Mouse (Mus musculus) kidney, adult 11 months (tissue): ENCODE results near the gene Dct.

Source experiments
- DNase-seq: peaks from one replicate; pipeline ENCODE4 v3.0.0; 2022

Dct gene

DNA sequence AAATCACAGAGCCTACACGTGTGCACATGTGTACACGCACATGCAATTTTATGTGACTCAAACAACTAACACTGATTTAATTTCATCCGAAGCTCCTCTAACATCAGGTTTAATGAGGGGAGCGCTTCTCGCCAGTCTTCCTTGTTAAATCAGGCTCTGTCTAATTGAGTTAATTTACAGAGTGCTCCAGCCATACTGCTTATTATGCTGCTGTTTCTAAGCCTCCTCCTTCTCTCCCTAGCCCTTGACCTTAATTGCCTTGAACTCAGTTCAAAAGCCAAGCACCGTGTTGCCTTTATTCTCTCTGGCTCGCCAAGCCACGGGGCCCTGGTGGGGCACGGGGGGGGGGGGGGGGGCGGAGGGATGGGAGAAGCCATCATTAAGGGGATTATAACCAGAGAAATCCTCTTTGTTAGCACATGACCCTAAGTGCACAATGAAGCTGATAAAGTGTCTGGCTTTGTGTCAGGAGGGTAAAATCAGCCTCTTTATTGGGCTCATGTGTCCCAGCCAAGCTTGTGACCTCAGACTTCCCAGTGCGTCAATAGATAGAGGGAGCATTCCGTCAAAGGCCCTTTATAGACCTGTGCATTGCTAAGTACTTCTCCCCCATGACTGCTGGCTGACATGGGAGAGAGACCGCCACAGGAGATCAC, at the start of gene Dct:
Dct (minus strand) TSS at position 270 of the 656 bp plus-strand sequence.
- DNase-seq, result no peak

DNA sequence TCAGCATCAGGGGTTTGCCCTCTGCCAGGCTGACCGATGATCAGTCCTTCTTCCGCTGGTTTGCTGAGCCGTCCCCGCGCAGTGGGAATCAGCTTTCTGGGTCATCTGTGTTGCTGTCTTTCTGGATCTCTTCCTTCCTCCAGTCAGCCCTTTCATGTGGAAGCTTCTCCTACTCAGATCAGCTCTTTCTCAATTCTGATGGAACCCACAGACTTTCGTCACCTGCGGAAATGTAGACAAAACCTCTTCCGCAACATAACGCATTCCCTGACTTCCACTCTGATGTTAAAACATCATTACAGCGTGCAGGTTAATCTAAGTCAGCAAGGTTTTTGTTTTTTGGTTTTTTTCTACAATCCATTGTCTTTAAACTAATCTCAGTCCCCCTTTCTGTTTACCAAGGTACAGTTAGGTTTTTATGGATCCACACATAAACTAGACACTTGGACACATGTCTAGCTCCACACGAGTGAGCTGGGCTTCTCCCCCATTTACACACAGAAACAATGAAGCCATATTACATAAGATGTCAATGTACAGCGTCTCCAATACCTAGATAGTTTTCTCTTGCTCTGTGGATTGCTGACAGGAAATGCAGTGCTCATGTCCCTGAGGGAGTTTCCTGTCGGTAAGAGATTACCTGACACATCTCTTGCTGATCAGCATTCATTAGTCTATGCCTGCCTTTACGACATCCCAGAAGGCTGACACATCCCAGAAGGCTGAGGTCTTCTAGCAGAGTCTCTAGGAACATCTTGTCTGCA, 49.4 kb upstream of the Dct start:
- DNase-seq, result no peak

GRCm38 (mm10) chr14:118098265-118098664, 46.2 kb upstream of the Dct start:
- no peak for DNase-seq

DNA sequence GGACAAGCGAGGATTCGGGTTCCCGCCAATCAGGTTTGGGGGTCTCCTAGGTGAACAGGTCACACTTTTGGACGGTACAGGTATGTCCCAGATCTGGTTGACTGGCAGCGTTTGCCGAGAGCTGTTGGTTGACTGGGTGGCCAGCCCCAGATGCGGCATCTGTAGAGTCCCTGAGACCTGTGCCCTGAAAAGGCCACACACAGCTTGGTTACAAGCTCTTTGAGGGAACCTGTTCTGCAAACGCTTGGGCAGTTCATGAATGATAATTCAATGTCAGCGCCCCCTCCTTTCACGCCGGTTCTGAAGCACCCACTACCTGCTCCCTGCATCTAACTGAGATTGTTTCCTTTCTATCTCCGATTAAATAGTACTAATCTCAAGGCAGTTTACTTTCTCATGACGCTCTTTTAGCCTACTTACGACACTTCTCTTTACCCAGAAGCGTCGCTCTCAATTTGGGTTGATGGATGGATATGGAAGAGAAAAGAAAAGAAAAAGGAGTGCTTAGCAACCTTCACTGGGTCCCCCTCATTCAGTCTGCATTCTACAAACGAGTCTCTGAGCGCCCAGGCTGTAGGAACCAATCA, 37.9 kb upstream of the Dct start:
- no peak for DNase-seq

DNA sequence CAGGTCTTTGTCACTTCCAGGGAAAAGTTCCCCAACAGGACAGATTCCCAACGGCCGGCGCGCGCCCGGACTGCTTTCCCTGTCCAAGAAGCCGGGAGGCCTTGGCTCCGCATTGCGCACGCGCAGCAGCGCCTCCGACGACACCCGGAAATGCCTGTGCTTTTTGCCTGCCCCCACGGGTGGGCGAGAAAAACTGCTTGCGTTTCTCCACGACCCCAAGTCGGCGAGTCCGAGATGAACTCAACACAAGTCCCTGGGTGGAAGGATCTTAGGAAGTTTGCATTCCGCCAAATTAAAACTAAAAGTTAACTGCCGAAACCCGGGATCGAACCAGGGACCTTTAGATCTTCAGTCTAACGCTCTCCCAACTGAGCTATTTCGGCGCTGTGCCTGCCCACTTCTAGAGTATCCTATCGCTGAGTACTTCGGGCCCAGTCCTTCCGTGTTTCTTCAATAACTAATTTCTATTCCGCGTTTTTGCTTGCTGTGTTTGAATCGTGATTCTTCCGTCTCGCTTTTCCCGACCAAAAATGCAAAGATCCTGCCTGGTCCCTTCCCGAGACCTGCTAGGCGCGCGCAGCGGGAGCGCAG, 37.3 kb upstream of the Dct start:
- peak; percentile 89 for DNase-seq

DNA sequence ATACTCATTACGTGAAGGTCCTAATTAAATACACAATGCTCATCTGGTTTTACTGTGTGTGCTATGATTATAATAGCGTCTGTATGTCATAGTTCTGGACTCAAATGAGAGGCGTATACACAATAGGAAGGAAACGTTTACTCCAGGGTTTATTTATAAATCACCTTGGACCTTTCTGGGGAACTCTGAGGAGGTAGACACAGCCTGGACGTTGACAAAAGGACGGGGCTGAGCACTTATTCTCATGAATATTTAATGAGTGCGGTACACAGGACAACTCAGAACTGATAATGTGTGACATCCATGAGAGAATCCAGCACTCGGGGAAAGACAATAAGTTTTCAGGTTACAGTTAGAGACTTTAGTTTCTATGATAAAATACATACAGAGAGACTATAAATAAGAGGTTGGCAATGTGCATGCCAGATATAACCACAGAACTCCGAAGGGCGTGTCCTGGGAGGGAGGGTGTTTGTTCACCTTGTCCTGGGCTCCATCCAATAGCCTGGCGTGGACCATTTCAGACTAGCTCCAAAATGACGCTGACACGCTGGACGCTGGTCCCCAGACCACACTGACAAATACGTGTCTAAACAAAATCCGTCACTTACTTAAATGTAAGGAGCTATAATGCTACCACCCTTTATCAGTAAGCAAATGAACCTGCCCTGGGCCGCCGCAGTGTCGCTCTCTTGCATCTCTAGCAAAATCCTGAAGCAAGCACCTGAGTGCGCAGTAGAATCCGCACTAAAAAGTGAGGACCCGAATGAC, 36.6 kb upstream of the Dct start:
- DNase-seq, result no peak

- no peak for DNase-seq
These were observed 34.4 kb upstream of the Dct start for GRCm38 (mm10) chr14:118086271-118087035.

GRCm38 (mm10) chr14:118083851-118084250, 31.8 kb upstream of the Dct start:
- no peak for DNase-seq

GRCm38 (mm10) chr14:118080606-118081005, 28.6 kb upstream of the Dct start:
- DNase-seq, result no peak

DNA sequence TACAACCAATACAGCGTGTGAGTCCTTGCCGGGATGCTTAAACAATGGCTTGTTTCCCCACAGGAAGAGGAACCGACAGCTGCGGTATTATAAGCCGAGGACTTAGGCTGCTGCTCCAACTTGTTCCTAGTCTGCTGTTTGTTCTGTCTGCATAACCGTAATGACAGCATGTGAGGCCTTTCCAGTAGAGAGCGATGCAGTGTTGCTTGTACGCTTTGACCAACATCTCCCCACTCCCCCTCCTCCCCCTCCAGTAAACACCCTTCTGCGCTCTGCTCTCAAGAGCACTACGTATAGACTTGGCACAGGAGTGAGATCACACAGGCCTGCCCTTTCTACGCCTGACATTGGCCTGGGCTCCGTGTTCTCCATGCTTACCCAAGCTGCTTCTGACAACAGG, 18.1 kb upstream of the Dct start:
- no peak for DNase-seq

GRCm38 (mm10) chr14:118069439-118070079, 17.5 kb upstream of the Dct start:
- no peak for DNase-seq

- no peak for DNase-seq
These were observed 9.9 kb upstream of the Dct start for GRCm38 (mm10) chr14:118061766-118062432.

GRCm38 (mm10) chr14:118058581-118058886, 6.5 kb upstream of the Dct start:
- DNase-seq, result no peak

- no peak for DNase-seq
These were observed 5.9 kb upstream of the Dct start for GRCm38 (mm10) chr14:118057696-118058580.

DNA sequence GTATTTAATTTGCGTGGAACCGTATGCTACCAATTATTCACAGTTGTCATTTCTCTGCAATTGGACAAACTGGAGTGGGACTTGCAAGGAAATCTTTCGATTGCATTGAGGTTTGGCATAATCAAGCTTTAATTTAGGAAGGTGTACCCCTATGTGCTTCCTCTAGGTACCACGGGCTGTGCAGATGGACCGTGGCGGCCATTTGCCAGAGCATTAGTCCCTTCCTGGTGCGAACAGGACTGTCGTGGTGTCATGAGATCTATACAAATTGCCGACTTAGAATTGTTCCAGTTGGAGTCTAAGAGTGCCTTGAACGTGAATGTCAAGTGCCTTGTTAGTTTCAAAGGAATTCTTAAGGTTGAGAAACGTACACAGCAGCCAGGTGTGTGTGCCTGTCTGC, 726 bp upstream of the Dct start:
- DNase-seq, result no peak

DNA sequence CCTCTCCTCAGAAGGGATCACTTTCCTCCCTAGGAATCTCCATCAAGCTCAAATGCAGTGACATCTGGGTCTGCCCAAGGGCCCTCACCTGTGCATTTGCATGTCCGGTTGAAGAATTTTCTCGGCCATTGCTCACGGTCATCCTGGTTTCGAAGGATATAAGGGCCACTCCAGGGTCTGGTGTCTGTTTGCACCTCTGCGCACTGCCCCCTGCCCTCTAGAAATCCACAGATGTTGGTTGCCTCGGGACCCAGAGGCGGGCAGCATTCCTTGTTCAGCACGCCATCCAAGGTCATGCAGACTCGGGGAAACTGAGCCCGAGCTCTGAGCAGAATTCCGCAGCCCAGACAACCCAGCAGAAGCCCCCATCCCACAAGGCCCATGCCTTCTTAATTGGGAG, 648 bp downstream of the Dct start:
- DNase-seq, result no peak

DNA sequence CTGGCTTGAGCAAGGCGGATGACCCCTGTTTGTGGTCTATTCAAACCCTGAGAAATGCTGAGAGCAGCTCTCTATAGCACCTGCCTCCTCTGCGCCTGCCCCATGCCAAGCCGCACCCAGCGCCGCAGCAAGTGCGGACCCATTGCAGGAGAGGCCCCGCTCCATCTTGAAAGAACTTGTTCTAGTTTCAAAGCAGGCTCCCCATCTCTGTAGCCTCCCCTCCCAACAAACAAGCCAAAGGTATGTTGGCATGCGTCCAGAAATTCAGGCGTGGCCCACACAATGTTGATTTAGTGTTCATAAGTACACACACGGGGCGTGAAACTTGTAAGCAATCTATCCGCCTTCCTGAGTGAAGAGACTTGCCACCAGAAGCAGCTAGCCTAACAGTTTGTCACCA, 1.1 kb downstream of the Dct start:
- DNase-seq, result no peak

- DNase-seq, result no peak
These were observed 1.6 kb downstream of the Dct start for GRCm38 (mm10) chr14:118050431-118050830.

DNA sequence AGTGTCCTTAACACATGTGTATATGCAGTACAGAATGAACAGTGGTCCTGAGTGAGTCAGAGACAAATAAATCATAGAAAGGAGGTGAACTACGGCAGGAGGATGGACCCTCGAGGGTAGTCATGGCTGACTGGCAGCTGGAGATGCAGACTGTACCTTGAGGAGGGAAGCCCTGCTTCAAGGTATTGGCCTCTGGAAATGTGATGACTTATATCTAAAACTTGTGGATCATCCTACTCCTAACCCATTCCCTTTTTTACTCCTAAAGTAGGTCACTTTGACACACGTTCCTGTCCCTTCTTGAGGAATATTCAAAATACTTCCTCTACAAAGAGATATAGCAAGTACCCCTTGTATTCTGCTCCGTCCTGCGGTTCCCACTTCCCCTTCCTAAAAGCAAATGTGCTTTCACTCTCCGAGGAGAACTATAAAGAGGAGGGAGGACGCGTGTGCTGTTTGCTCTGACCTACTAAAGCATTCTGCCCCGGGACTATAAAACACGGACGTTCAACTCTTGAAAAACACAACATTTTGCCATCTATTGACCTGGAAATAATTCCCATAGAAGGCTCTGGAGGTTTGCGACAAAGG, 2.3 kb downstream of the Dct start:
- no peak for DNase-seq

GRCm38 (mm10) chr14:118042963-118043362, 9.1 kb downstream of the Dct start:
- DNase-seq, result peak; percentile 9
